Mouse (Mus musculus) cerebellum, adult 2 months (tissue): ENCODE data around the gene Pdgfra. TPM values are rescaled to one million over a fixed set of nuclear protein-coding genes. Genes with fewer than 3 reads are reported as not detected.

Source experiments
- DNase-seq, 2 experiments: peaks; one replicate each; pipeline ENCODE4 v3.0.0; 2021
- H3K27ac ChIP-seq: fragments of 200-500 bp; 2 replicates; pipeline ENCODE4 v1.5.1; 2012; ENCODE audit warnings: low read length, control low read depth, inconsistent platforms; ENCODE audit not compliant: insufficient read depth
- H3K27me3 ChIP-seq: fragments of 200-500 bp; 2 replicates; pipeline ENCODE4 v1.6.1; 2012; ENCODE audit warnings: inconsistent platforms, mild to moderate bottlenecking, low read length, moderate library complexity; ENCODE audit not compliant: control insufficient read depth, insufficient read depth
- H3K4me1 ChIP-seq: fragments of 200-500 bp; 2 replicates; pipeline ENCODE4 v1.6.1; 2011; ENCODE audit warnings: low read length; ENCODE audit not compliant: control insufficient read depth, insufficient read depth
- H3K4me3 ChIP-seq: fragments of 200-500 bp; replicated peaks from 2 replicates; pipeline ENCODE3; 2011; ENCODE audit warnings: mild to moderate bottlenecking, low read depth, low read length, control low read depth; ENCODE audit not compliant: insufficient read depth
- CTCF ChIP-seq: fragments of 200-500 bp; IDR thresholded peaks from 2 replicates; pipeline ENCODE4 v1.5.1; 2011; ENCODE audit warnings: low read depth, mild to moderate bottlenecking, control low read depth, low read length, moderate library complexity, borderline replicate concordance; ENCODE audit not compliant: insufficient read depth
- POLR2A ChIP-seq: fragments of 200-500 bp; IDR thresholded peaks from 2 replicates; pipeline ENCODE4 v1.6.1; 2011; ENCODE audit warnings: low read length, control low read depth, borderline replicate concordance; ENCODE audit not compliant: insufficient read depth
- WGBS: fragments of 180-500 bp; shearing (Covaris S2); methylation state at CpG from one replicate; pipeline ENCODE4 v1.1.7; 2018; 5-methylcytosine and 5-hydroxymethylcytosine counted together
- polyA plus RNA-seq: library from polyadenylated mRNA; depleted of rRNA; stranded (reverse); fragments of >200 nt; gene quantifications from 2 replicates; pipeline ENCODE4 v1.2.3, GENCODE M21; 2012

Pdgfra gene
- polyA plus RNA-seq, 1 experiment = 8.6 TPM

DNA sequence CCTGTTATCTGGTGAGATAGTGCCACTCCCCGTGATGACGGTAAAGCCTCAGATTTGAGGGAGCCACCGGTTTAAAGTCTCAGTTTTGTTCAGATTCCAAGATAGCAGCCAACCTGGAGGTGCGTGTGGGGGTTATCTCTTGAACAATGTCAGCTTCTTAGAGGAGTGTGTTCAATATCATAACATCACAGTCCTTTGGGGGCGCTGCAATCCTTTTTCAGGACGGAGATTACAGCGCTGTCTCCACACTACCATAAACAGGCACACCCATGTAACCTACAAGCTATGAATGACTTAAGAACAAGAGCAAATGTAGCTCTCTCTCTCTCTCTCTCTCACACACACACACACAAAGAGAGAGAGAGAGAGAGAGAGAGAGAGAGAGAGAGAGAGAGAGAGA lies 8.3 kb upstream of the Pdgfra start:
- DNase-seq = no peak
- Histone ChIP-seq H3K27ac (no peak overlapping the region), H3K4me1 (peaks cover 3% of the 10 kb centered on the region), H3K4me3 (no peak overlapping the region), H3K27me3 (no peaks in the 10 kb centered on the region; the same call in 1 of the 2 replicates)
- TF ChIP-seq CTCF = no peak
- TF ChIP-seq POLR2A = no peak
- 59% methylated on average over 7 of the region's 7 CpGs for WGBS

DNA sequence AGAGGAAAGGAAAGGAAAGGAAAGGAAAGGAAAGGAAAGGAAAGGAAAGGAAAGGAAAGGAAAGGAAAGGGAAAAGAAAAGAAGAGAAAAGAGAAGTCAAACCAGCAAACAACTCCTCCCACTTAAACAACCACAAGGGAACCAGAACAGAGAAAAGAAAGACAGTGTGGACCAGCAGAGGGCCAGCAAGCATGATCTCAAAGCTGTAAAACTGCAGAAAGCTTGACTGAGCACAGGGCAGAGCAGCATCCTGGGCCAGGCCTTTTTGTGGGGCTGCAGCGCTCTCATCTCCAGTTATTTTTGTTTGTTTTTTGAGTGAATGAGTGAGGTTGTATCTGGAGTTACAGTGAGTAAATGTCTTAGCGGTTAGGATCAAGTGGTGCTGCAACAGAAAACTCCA lies 6.8 kb upstream of the Pdgfra start:
- no peak for DNase-seq
- H3K27ac ChIP-seq = no peak overlapping the region
- no peak overlapping the region for H3K4me3 ChIP-seq
- H3K27me3 ChIP-seq = peaks cover 1% of the 10 kb centered on the region; the same call in 1 of the 2 replicates
- WGBS = 88% methylated on average over 2 of the region's 2 CpGs
- H3K4me1 ChIP-seq = peaks cover 3% of the 10 kb centered on the region
- no peak for TF ChIP-seq CTCF
- no peak for TF ChIP-seq POLR2A

GRCm38 (mm10) chr5:75146469-75146868 lies 5.6 kb upstream of the Pdgfra start:
- TF ChIP-seq CTCF = no peak
- TF ChIP-seq POLR2A = no peak
- WGBS = 94% methylated on average over 1 of the region's 1 CpGs
- no peak overlapping the region for H3K27ac ChIP-seq

DNA sequence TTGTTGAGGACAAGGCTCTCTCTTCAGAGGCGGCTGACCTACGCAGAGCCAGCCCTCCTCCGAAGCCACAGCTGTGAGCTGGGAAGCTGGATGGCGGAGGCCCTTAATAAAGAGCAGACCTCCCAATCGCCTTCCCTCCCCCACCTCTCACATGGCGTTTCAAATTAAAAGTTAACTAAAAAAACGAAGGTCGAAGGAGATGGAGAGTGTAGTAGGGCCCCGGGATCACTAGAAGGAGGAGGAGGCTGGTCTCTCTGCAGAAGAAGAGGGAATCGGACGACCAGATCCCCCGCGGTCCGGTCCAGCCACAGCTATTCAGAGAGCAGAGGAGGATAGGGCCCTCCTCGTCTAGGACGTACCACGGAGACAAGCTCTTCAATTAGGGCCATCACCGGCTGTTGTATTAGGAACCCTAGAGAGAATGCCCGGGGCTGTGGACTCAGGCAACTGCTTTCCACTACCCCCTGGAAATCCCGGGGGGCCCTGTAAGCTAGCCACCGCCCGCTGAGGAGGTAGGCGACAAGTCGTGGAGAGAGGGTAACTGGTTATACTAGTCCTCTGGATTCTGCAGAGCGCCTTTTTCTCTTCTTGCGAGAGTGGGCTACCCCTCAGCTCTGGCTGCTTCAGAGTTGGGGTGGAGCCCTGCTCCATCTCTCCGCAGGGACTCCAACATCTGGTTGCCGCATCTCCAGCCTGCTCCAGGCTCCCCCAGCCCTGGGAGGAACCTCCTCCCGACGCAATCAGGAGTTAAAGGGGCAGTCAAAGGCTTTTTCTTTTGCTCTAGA lies 3.6 kb upstream of the Pdgfra start:
- 8% methylated on average over 30 of the region's 30 CpGs for WGBS
- H3K4me3 ChIP-seq = no peak overlapping the region
- H3K27ac ChIP-seq = no peak overlapping the region
- no peak for TF ChIP-seq POLR2A
- no peak for TF ChIP-seq CTCF
- peaks cover 14% of the 10 kb centered on the region; the same call in 1 of the 2 replicates for H3K27me3 ChIP-seq
- H3K4me1 ChIP-seq = no peaks in the 10 kb centered on the region
- no peak for DNase-seq

More at GRCm38 (mm10) chr5:75146469-75146868, 5.6 kb upstream of the Pdgfra start:
- peaks cover 5% of the 10 kb centered on the region; the same call in 1 of the 2 replicates for H3K27me3 ChIP-seq
- no peak for DNase-seq
- peaks cover 3% of the 10 kb centered on the region for H3K4me1 ChIP-seq
- H3K4me3 ChIP-seq = no peak overlapping the region

GRCm38 (mm10) chr5:75149380-75149779 lies 2.7 kb upstream of the Pdgfra start:
- 9% methylated on average over 10 of the region's 10 CpGs for WGBS
- Histone ChIP-seq H3K27ac (no peak overlapping the region), H3K4me1 (no peaks in the 10 kb centered on the region), H3K4me3 (no peak overlapping the region), H3K27me3 (peaks cover 14% of the 10 kb centered on the region; the same call in 1 of the 2 replicates)
- TF ChIP-seq POLR2A (no peak), CTCF (no peak)
- DNase-seq = no peak

DNA sequence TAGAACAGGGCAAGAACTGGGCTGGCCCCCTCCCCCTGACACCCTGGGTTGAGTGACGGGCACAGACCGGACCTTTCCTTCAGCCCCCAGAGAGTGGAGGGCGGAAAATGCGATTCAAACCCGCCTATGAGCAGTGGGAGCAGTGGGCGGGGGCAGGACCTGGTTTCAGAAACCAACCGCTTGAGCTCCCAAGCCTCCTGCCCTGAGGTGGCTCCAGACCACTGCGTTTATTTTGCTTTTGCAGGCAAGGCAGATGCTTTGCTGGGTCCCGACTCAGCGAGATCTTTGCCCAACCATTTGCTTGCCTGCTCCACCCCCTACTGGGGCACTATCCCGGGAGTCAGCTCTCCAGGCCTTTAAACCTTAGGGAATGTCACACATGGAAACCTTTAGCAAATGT lies 2.2 kb upstream of the Pdgfra start:
- Histone ChIP-seq H3K4me1 (no peaks in the 10 kb centered on the region), H3K27ac (no peak overlapping the region), H3K27me3 (peaks cover 16% of the 10 kb centered on the region; the same call in 1 of the 2 replicates), H3K4me3 (no peak overlapping the region)
- 4% methylated on average over 11 of the region's 11 CpGs for WGBS
- no peak for DNase-seq
- TF ChIP-seq POLR2A (no peak), CTCF (no peak)

- TF ChIP-seq CTCF (no peak), POLR2A (no peak)
- no peak overlapping the region for H3K4me3 ChIP-seq
- peaks cover 17% of the 10 kb centered on the region; the same call in 1 of the 2 replicates for H3K27me3 ChIP-seq
- no peak overlapping the region for H3K27ac ChIP-seq
- 4% methylated on average over 23 of the region's 23 CpGs for WGBS
- DNase-seq = peak in 1 of 2 experiments; percentile 21
- no peaks in the 10 kb centered on the region for H3K4me1 ChIP-seq
Observed at GRCm38 (mm10) chr5:75150341-75150981, 1.6 kb upstream of the Pdgfra start.
